In genomic region chr10:70318630-70319029, GRCm38 (mm10) we compare ENCODE assay signal across 8 mouse cellular contexts.
DNase-seq lines count a peak whose midpoint lies in the region; ATAC-seq lines count a peak whose summit lies in the region.

No protein-coding gene starts in this region.

- no peaks in the 10 kb centered on the region for H3K36me3 ChIP-seq in forebrain, embryonic 15.5 days
- H3K36me3 ChIP-seq in limb, embryonic 10.5 days: no peaks in the 10 kb centered on the region
- no peaks in the 10 kb centered on the region for H3K36me3 ChIP-seq in neural tube, embryonic 14.5 days (ENCODE audit: control insufficient read depth, insufficient read depth, low read length)

- DNase-seq in 3134 (ENCODE audit: extremely low read depth, insufficient read length, low spot score): peak; percentile 22
- DNase-seq in B cell, adult 2 months: peak; percentile 17 to 21
- peak; percentile 88 for DNase-seq in kidney, adult 9 months
- DNase-seq in limb, embryonic 10.5 days (ENCODE audit: low spot score): peak; percentile 44
- DNase-seq in ovary, postnatal 10 days (ENCODE audit: low spot score): no peak

- H3K27me3 ChIP-seq in forebrain, embryonic 15.5 days: no peaks in the 10 kb centered on the region
- H3K27me3 ChIP-seq in limb, embryonic 10.5 days (ENCODE audit: low read depth, poor library complexity, severe bottlenecking): no peaks in the 10 kb centered on the region
- H3K27me3 ChIP-seq in neural tube, embryonic 14.5 days (ENCODE audit: control insufficient read depth, insufficient read depth, low read length): no peaks in the 10 kb centered on the region

- H3K4me2 ChIP-seq in forebrain, embryonic 15.5 days (replicated peaks): no peak overlapping the region
- H3K4me2 ChIP-seq in neural tube, embryonic 14.5 days (ENCODE audit: low read depth, low read length): no peak overlapping the region

- peak; percentile 78 for ATAC-seq in cerebellum, adult (ENCODE audit: insufficient number of reproducible peaks, low FRiP score, low TSS enrichment)
- peak; percentile 85 for ATAC-seq in forebrain, embryonic 15.5 days (replicated peaks)
- peak; percentile 85 for ATAC-seq in neural tube, embryonic 14.5 days (ENCODE audit: low read depth)

- no peak overlapping the region for H3K9ac ChIP-seq in forebrain, embryonic 15.5 days (replicated peaks)
- H3K9ac ChIP-seq in neural tube, embryonic 14.5 days (replicated peaks; ENCODE audit: low read depth, low read length): no peak overlapping the region

- H3K27ac ChIP-seq in forebrain, embryonic 15.5 days (replicated peaks): no peak overlapping the region
- H3K27ac ChIP-seq in limb, embryonic 10.5 days: no peak overlapping the region
- H3K27ac ChIP-seq in neural tube, embryonic 14.5 days (ENCODE audit: low read depth, low read length): no peak overlapping the region

- no peak overlapping the region for H3K4me3 ChIP-seq in forebrain, embryonic 15.5 days
- H3K4me3 ChIP-seq in limb, embryonic 10.5 days: no peak overlapping the region
- H3K4me3 ChIP-seq in neural tube, embryonic 14.5 days (ENCODE audit: low read depth, low read length): no peak overlapping the region

- H3K4me1 ChIP-seq in forebrain, embryonic 15.5 days: 0 out of 2 replicates have a peak, but pooled peaks cover 2% of the 10 kb centered on the region
- H3K4me1 ChIP-seq in limb, embryonic 10.5 days: no peaks in the 10 kb centered on the region
- no peaks in the 10 kb centered on the region for H3K4me1 ChIP-seq in neural tube, embryonic 14.5 days (ENCODE audit: control insufficient read depth, insufficient read depth, low read length)

- H3K9me3 ChIP-seq in forebrain, embryonic 15.5 days: no peaks in the 10 kb centered on the region
- H3K9me3 ChIP-seq in limb, embryonic 10.5 days (replicated peaks): no peaks in the 10 kb centered on the region
- H3K9me3 ChIP-seq in neural tube, embryonic 14.5 days (ENCODE audit: control insufficient read depth, low read length): no peaks in the 10 kb centered on the region

- 3% methylated on average over 3 of the region's 3 CpGs for WGBS in forebrain, embryonic 15.5 days
- 8% methylated on average over 3 of the region's 3 CpGs for WGBS in limb, embryonic 10.5 days
- 0% methylated on average over 3 of the region's 3 CpGs for WGBS in neural tube, embryonic 14.5 days
